Mouse (Mus musculus) kidney, embryonic 14.5 days (tissue): ENCODE results near the gene Cpeb3. TPM values are rescaled to one million over a fixed set of nuclear protein-coding genes. Genes with fewer than 3 reads are reported as not detected.
A peak's percentile ranks its signal among the peaks of the same experiment; 100 is the strongest.

ENCODE experiments used
- ATAC-seq: fragments of 200-750 bp; cut with Nextera tagmentation; 2 replicates; pipeline ENCODE4 v1.8.0; 2017; ENCODE audit warnings: moderate number of reproducible peaks, mild to moderate bottlenecking, moderate TSS enrichment, moderate library complexity; ENCODE audit not compliant: low FRiP score, low TSS enrichment
- H3K27ac ChIP-seq: fragments of 300-500 bp; sonication (generic); 2 replicates; pipeline ENCODE4 v1.5.1; 2014; ENCODE audit warnings: low read depth, mild to moderate bottlenecking, low read length, moderate library complexity, mixed read lengths
- H3K27me3 ChIP-seq: fragments of 300-500 bp; sonication (generic); 2 replicates; pipeline ENCODE4 v1.6.1; 2014; ENCODE audit warnings: mild to moderate bottlenecking, low read length; ENCODE audit not compliant: control insufficient read depth, insufficient read depth
- H3K36me3 ChIP-seq: fragments of 300-500 bp; sonication (generic); 2 replicates; pipeline ENCODE4 v1.6.1; 2014; ENCODE audit warnings: low read length, mixed read lengths; ENCODE audit not compliant: control insufficient read depth, insufficient read depth
- H3K4me1 ChIP-seq: fragments of 300-500 bp; sonication (generic); 2 replicates; pipeline ENCODE4 v1.6.1; 2014; ENCODE audit warnings: low read length, mixed read lengths; ENCODE audit not compliant: control insufficient read depth, insufficient read depth
- H3K4me2 ChIP-seq: fragments of 300-500 bp; sonication (generic); replicated peaks from 2 replicates; pipeline ENCODE4 v1.6.1; 2014; ENCODE audit warnings: low read depth, mild to moderate bottlenecking, low read length
- H3K4me3 ChIP-seq: fragments of 300-500 bp; sonication (generic); 2 replicates; pipeline ENCODE4 v1.5.1; 2014; ENCODE audit warnings: mild to moderate bottlenecking, low read length
- H3K9ac ChIP-seq: fragments of 300-500 bp; sonication (generic); 2 replicates; pipeline ENCODE4 v1.6.1; 2014; ENCODE audit warnings: low read depth, mild to moderate bottlenecking, low read length, moderate library complexity
- H3K9me3 ChIP-seq: fragments of 300-500 bp; sonication (generic); 2 replicates; pipeline ENCODE4 v1.6.1; 2016; ENCODE audit warnings: low read length; ENCODE audit not compliant: control insufficient read depth
- WGBS: fragments of 180-500 bp; shearing (Covaris S2); extraction: QIAGEN DNeasy Blood & Tissue Kit; methylation state at CpG from one replicate; pipeline ENCODE4 v1.1.7; 2014; 5-methylcytosine and 5-hydroxymethylcytosine counted together
- polyA plus RNA-seq: library from polyadenylated mRNA; unstranded; fragments of >200 nt; fragmentation: Nextera tagmentation; extraction: Ambion mirVana; gene quantifications from 2 replicates; pipeline ENCODE4 v1.2.1, GENCODE M21; 2014

Cpeb3 gene
- polyA plus RNA-seq, 1 experiment from 2014 or later, result 1.0 TPM

GRCm38 (mm10) chr19:37198165-37198880 is 10.1 kb downstream of the Cpeb3 start:
- no peaks in the 10 kb centered on the region for H3K36me3 ChIP-seq
- ATAC-seq, result no peak
- WGBS, result 57% methylated on average over 1 of the region's 1 CpGs
- no peaks in the 10 kb centered on the region for H3K4me1 ChIP-seq
- H3K4me2 ChIP-seq, result no peak overlapping the region
- no peaks in the 10 kb centered on the region for H3K9me3 ChIP-seq
- H3K4me3 ChIP-seq, result no peak overlapping the region
- H3K27me3 ChIP-seq, result no peaks in the 10 kb centered on the region
- no peak overlapping the region for H3K9ac ChIP-seq
- no peak overlapping the region for H3K27ac ChIP-seq

GRCm38 (mm10) chr19:37192475-37193058 is 15.8 kb downstream of the Cpeb3 start:
- H3K27me3 ChIP-seq, result no peaks in the 10 kb centered on the region
- H3K9ac ChIP-seq, result no peak overlapping the region
- H3K4me3 ChIP-seq, result no peak overlapping the region
- no peak for ATAC-seq
- no peak overlapping the region for H3K27ac ChIP-seq
- no peak overlapping the region for H3K4me2 ChIP-seq
- H3K9me3 ChIP-seq, result no peaks in the 10 kb centered on the region
- H3K4me1 ChIP-seq, result no peaks in the 10 kb centered on the region
- H3K36me3 ChIP-seq, result no peaks in the 10 kb centered on the region
- WGBS, result 47% methylated on average over 5 of the region's 5 CpGs

GRCm38 (mm10) chr19:37188366-37188948 is 19.9 kb downstream of the Cpeb3 start:
- no peaks in the 10 kb centered on the region for H3K9me3 ChIP-seq
- no peak for ATAC-seq
- H3K27me3 ChIP-seq, result no peaks in the 10 kb centered on the region
- no peak overlapping the region for H3K4me2 ChIP-seq
- no peaks in the 10 kb centered on the region for H3K36me3 ChIP-seq
- no peak overlapping the region for H3K4me3 ChIP-seq
- no peak overlapping the region for H3K27ac ChIP-seq
- H3K9ac ChIP-seq, result no peak overlapping the region
- WGBS, result 76% methylated on average over 4 of the region's 4 CpGs
- H3K4me1 ChIP-seq, result no peaks in the 10 kb centered on the region

GRCm38 (mm10) chr19:37177819-37178708 is 30.3 kb downstream of the Cpeb3 start:
- Histone ChIP-seq H3K4me2 (peak overlapping the region; percentile 32), H3K9ac (no peak overlapping the region; the same call in 1 of the 2 replicates), H3K4me3 (peak overlapping the region; percentile 15; the same call in 1 of the 2 replicates), H3K4me1 (peaks cover 8% of the 10 kb centered on the region), H3K27ac (no peak overlapping the region), H3K9me3 (no peaks in the 10 kb centered on the region), H3K36me3 (no peaks in the 10 kb centered on the region), H3K27me3 (peaks cover 6% of the 10 kb centered on the region; the same call in 1 of the 2 replicates)
- ATAC-seq, result peak; percentile 71
- whole genome bisulfite sequencing, result 13% methylated on average over 17 of the region's 17 CpGs

- Histone ChIP-seq H3K9me3 (no peaks in the 10 kb centered on the region), H3K4me3 (no peak overlapping the region), H3K27me3 (peaks cover 6% of the 10 kb centered on the region; the same call in 1 of the 2 replicates), H3K27ac (no peak overlapping the region), H3K4me1 (peaks cover 8% of the 10 kb centered on the region), H3K36me3 (no peaks in the 10 kb centered on the region), H3K9ac (no peak overlapping the region), H3K4me2 (no peak overlapping the region)
- WGBS, result 42% methylated on average over 4 of the region's 4 CpGs
- ATAC-seq, result no peak
These were observed 31.4 kb downstream of the Cpeb3 start for GRCm38 (mm10) chr19:37176879-37177462.

- H3K9me3 ChIP-seq, result no peaks in the 10 kb centered on the region
- no peak overlapping the region for H3K27ac ChIP-seq
- H3K9ac ChIP-seq, result no peak overlapping the region
- no peak for ATAC-seq
- 8% methylated on average over 6 of the region's 6 CpGs for WGBS
- H3K4me2 ChIP-seq, result peak overlapping the region; percentile 100
- H3K4me3 ChIP-seq, result peak overlapping the region; percentile 65
- peaks cover 6% of the 10 kb centered on the region; the same call in 1 of the 2 replicates for H3K27me3 ChIP-seq
- H3K36me3 ChIP-seq, result no peaks in the 10 kb centered on the region
- peaks cover 8% of the 10 kb centered on the region for H3K4me1 ChIP-seq
These were observed 32.5 kb downstream of the Cpeb3 start for GRCm38 (mm10) chr19:37175919-37176318.

GRCm38 (mm10) chr19:37175436-37175805 is 33.0 kb downstream of the Cpeb3 start:
- no peak for ATAC-seq
- H3K4me3 ChIP-seq, result peak overlapping the region; percentile 65
- peak overlapping the region; percentile 100 for H3K4me2 ChIP-seq
- H3K9ac ChIP-seq, result peak overlapping the region; percentile 60; the same call in 1 of the 2 replicates
- WGBS, result under 1% methylated on average over 12 of the region's 12 CpGs
- no peak overlapping the region for H3K27ac ChIP-seq
- no peaks in the 10 kb centered on the region for H3K36me3 ChIP-seq
- no peaks in the 10 kb centered on the region for H3K9me3 ChIP-seq
- peaks cover 8% of the 10 kb centered on the region for H3K4me1 ChIP-seq
- H3K27me3 ChIP-seq, result peaks cover 6% of the 10 kb centered on the region; the same call in 1 of the 2 replicates

- Histone ChIP-seq H3K36me3 (no peaks in the 10 kb centered on the region), H3K4me3 (peak overlapping the region; percentile 65), H3K27me3 (peaks cover 6% of the 10 kb centered on the region; the same call in 1 of the 2 replicates), H3K9ac (peak overlapping the region; percentile 60), H3K27ac (0 out of 2 replicates have a peak overlapping the region, but pooled peaks have one; percentile 7), H3K9me3 (no peaks in the 10 kb centered on the region), H3K4me1 (peaks cover 8% of the 10 kb centered on the region), H3K4me2 (peak overlapping the region; percentile 100)
- ATAC-seq, result peak; percentile 80
- WGBS, result under 1% methylated on average over 33 of the region's 36 CpGs
These were observed 33.5 kb downstream of the Cpeb3 start for GRCm38 (mm10) chr19:37174716-37175435.
